Mouse (Mus musculus): ENCODE measurements around the gene Taok3.

DNA sequence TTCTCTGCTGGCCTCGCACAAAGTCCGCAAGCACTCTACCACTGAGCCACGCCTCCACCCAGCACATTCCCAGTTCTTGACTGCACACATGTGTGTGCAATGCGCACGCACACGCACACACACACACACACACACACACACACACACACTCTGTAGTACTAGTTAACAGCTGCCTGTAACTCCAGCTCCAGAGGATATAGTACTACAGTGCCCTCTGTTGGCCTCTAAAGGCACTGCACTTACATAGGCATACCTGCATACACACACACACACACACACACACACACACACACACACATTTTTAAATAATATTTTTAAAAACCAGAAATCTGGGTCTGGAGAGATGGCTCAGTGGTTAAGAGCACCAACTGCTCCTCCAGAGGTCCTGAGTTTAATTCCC, 157.9 kb downstream of the Taok3 start:
- TF ChIP-seq POLR2A (IDR thresholded peaks at IDR 0.05; ENCODE audit: insufficient read length, low read depth) (no peak), TCF12 (IDR thresholded peaks at IDR 0.05; ENCODE audit: insufficient read depth, poor library complexity, severe bottlenecking) (no peak), SRF (IDR thresholded peaks at IDR 0.05; ENCODE audit: control insufficient read depth, insufficient read length, low read depth) (no peak), USF1 (IDR thresholded peaks at IDR 0.05; ENCODE audit: low read depth) (no peak), MYOD1 (IDR thresholded peaks at IDR 0.05; ENCODE audit: control insufficient read depth in 1 of 3, insufficient read length in 2 of 3, low read depth in 2 of 3) (no peak), E2F4 (IDR thresholded peaks at IDR 0.05; ENCODE audit: insufficient read depth) (no peak), TCF3 (IDR thresholded peaks at IDR 0.05; ENCODE audit: insufficient read length, low read depth) (no peak), CEBPB (IDR thresholded peaks at IDR 0.05; ENCODE audit: insufficient read depth, poor library complexity, severe bottlenecking) (no peak), MAX (IDR thresholded peaks at IDR 0.05; ENCODE audit: low read depth) (no peak), POLR2AphosphoS2 (IDR thresholded peaks at IDR 0.05; ENCODE audit: insufficient read length, low read depth) (no peak)

Measured in myocyte (in vitro differentiated cells).